Mouse (Mus musculus): Measurements from ENCODE around the gene Art1.

Gene Art1

DNA sequence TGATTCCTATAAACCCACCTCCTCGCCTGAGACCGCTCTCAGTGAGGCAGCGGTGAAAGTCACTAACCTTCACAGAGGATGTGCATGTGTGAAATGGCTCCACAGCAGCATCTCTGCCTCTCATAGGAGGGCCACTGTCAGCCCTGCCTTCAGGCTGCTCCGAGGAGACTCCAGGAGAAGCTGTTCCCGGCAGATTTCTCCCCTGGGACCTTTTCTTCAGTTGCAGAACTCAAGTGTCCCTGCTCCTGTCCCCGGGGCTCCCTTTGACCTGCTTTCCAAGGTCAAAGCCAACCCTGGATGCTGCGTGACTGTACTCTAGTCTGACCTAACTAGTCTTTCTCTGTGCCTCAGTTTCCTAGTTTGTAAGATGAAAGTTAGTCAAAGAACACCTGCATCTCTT lies 7.6 kb downstream of the Art1 start, which contains the start of gene Art5:
Gene Art5 (minus strand): TSS at position 319 of the 400 bp plus-strand sequence.
- DNase-seq (ENCODE audit: low spot score) = no peak

DNA sequence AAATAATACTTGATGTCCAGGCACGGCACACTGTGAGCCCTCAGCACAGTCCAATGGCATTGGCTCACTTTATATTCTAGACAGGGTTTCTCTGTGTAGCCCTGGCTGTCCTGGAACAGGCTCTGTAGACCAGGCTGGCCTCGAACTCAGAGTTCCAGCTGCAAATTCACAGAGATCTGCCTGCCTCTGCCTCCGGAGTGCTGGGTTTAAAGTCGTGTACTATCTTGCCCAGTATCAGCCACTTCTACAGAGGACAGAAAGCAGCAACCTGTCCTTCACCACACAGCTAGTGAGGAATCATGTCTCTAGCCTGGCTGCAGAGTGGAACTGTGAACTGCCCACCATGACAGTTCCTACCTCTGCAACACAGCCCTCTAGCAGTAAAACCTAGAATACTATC lies 8.2 kb downstream of the Art1 start:
- no peak for DNase-seq (ENCODE audit: low spot score)

DNA sequence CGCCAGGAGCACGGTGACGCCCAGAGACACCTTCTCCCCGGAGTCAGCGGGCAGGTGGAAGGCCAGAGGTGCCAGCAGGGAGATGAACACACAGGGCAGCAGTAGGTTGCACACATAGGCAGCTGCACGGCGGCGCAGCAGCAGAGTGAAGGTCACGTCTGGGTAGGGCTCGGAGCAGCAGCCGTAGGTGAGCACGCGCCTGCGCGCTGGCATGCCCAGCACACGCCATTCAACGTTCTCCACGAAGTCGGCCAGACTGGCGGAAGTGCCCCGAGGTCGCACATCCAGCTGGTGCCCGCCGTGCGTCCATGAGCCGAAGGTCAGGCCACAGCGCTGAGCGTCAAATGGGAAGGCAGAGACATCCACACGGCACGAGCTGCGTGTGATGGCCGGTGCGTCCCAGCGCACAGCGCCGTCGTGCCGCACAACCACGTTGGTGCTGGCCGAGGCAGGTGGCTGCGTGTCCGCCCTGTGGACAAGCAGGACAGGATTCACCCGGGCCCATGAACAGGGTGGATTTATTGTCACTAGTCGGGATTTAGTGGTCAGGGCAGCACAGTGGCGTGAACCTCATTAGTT lies 11.7 kb downstream of the Art1 start:
- DNase-seq (ENCODE audit: low spot score) = no peak

DNA sequence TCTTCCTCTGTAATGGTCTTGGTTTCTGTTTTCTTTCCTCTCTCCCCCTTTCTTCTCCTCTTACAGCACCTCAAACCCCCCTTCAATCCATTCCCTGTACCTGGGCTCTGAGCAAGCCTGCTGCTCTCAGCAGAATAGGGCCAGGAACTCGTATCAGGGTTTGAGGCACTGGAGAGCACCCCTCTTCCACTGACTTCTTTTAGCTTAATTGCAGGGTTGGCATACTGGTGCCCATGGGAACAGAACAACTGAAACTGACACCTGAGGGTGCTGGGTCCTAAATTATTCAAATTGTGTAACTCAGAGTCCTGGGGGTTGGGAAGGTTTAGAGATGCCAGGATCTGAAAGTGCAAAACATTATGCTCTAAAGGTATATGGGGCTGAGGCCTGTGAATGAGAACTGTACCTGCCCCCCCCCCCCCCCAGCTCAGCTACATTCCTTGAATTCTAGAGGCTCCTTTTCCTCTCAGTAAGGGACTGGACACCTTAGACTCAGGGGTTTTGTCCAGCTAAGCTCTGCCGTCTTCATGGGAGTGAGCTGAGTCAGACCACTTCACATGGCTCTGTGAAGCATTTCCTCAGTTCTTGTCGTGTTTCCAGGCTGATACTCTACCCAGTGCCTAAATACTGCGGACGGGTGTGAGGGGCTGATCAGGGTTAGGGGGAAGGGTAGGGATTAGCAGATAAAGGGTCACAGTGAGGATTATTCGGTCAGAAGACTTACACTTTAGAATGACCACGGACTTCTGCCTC lies 15.2 kb downstream of the Art1 start, which contains the start of gene Chrna10:
Gene Chrna10 (minus strand): TSS at position 250 of the 753 bp plus-strand sequence.
- DNase-seq (ENCODE audit: low spot score) = no peak

DNA sequence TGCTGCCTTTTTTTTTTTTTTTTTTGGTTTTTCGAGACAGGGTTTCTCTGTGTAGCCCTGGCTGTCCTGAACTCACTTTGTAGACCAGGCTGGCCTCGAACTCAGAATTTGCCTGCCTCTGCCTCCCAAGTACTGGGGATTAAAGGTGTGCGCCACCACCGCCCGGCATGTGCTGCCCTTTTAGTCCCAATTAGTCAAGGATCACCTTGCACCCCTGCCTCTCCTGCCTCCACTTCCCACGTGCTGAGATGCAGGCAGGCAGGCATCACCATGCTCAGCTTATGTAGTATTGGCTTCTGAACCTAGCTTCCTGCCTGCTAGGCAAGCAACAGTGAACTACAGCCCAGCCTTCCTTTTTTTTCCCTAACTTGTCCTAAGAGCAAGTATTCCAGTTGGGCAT lies 15.8 kb downstream of the Art1 start:
- no peak for DNase-seq (ENCODE audit: low spot score)

DNA sequence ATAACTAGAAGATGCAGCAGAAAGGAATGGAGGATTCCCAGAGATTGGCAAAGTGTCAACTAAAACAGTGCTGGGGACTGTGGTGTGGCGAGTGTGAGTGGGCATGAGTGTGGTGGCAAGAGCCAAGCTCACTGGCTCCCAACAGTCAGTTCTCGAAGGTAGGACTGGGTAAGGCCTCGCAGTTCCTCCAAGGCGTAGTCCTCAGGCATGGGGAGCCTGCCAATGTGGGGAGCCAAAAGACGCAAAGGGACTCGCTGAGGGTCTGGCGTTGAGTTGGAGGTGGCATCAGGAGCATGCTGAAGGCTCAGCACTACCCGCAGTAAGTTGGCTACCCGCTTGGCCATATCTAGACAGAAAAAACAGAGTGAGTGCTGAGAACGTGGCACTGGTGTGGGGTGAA lies 18.8 kb downstream of the Art1 start:
- DNase-seq (ENCODE audit: low spot score) = no peak

DNA sequence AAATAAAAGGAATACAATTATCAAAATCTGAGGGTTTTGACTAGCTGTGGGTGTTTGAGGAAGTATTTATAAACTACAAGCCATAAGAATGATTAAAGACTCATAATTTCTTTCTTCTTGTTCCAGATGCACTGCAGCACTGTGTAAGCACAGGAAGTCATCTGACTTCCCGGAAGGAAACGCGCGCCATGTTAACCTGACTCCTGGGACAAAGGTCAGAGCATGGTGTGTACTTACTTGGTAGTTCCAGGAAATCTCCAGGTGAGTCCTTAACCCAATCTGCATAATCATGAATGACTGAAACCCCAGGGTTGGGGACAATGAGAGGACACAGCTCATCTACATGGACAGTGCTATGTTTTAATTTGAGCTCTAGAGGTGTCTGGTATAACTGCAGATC lies 30.9 kb downstream of the Art1 start:
- no peak for DNase-seq (ENCODE audit: low spot score)

DNA sequence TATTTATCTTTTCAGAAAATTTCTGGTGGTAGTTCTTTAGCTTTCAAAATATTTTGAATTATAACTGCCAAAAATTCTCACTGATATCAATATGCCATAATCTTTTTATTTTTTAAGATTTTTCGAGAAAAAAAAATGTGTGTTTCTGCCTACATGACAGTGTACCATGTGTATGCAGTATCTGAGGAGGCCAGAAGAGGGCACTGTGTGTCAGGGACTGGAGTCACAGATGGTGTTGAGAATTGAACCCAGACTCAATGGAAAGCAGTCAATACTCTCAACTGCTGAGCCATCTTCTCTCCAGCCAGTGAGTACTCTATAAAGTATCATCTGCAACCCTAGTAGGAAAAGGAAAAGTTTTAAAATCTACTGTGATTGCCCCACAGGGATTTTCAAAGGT lies 35.9 kb downstream of the Art1 start:
- no peak for DNase-seq (ENCODE audit: low spot score)

DNA sequence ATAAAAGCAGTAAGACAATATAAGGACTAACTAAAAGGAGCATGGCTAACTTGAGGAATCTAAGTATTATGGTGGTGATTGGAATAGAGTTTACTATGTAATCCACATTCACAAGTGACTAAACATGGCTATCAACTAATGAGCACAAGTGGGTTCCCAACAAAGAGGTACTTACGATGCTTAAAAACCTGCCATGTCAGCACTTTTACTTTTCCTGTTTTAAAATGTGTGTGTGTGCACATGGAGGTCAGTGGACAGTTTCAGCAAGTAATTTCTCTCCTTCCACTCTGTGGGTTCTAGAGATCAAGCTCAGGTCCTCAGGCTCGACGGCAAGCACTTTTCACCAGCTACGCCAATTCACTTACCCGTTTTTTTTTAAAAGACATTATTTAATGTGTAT lies 36.4 kb downstream of the Art1 start:
- DNase-seq (ENCODE audit: low spot score) = no peak

DNA sequence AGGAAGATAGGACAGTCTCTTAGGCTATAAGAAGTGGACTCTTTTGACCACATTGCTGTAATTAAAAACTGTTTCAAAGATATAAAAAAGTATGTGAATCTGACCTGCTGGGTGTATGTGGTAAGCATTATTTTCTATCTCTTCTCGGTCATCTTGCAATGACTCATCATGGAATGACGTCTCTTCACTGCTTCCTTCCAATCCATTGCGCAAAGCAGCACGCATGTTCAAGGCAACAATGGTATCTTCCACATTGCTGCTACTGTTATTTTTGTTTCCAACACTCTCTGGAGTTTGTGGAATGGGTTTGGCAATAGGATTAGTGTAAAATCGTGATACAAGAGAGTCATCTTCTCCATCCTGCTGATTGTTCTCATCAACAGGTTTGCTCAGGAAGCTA lies 52.1 kb downstream of the Art1 start:
- DNase-seq (ENCODE audit: low spot score) = no peak

All from MN1 (cell line).